Mouse (Mus musculus) adrenal gland, postnatal 4 days (tissue): ENCODE measurements around the gene Daw1. TPM values are rescaled to one million over a fixed set of nuclear protein-coding genes. Genes with fewer than 3 reads are reported as not detected.

Experiments used
- DNase-seq, 2 experiments: peaks; one replicate each; pipeline ENCODE4 v3.0.0; 2021 to 2022; ENCODE audit warnings: low spot score in 2 of 2, mixed read lengths in 2 of 2
- long read RNA-seq, 2 experiments: library from polyadenylated mRNA; stranded (forward); transcript quantifications; one replicate each; pipeline ENCODE4 v2.0.0; 2021
- total RNA-seq, 2 experiments: library from RNA; stranded (reverse); gene quantifications; 2 replicates each; pipeline ENCODE4 v1.2.3; 2021

The Daw1 gene
- under 1 TPM in 1 of 2 experiments, not detected in 1; 0.31 TPM for total RNA-seq
- long read RNA-seq, experiment 1, result 0 reads
- long read RNA-seq, experiment 2, result 0 reads

- DNase-seq, result peak; percentile 18 to 37
These were observed at the start of gene Daw1 for GRCm38 (mm10) chr1:83159603-83160002. TSS of gene Daw1 (plus strand) at chr1:83159752.

DNA sequence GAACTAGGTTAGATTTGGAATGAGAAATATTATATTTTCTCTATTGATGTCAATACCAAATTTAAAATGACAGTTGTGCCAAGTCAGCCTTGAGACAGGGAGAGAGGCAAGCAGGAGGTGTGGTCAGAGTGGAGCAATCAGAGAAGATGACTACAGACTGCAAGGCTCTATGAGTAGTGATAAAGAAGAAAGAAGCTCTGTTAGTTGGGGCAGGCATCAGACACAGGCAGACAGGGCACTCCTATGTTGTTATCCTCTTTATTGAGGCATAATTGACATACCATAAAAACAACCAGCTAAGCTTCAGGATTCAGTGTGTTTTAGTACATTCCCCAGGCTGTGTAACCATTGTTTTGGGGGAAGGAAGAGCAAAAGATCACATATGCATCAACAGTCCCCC lies 48.6 kb upstream of the Daw1 start:
- DNase-seq, result no peak

DNA sequence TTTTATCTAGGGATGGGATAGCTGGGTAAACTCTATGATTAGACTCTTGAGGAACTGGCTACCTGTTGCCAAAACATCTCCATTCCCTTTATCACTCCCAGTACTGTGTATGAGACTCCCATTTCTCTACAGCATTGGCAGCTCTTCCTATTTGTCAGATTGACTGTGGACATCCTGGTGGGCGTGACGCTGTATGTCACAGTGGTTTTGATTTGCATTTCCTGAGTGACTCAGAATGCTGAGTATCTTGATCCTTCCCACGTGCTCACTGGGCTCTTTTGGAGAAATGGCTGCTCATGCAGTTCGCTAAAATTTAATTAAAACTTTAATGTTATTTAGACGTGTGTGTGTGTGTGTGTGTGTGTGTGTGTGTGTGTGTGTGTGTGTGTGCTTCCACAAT lies 47.8 kb upstream of the Daw1 start:
- no peak for DNase-seq

DNA sequence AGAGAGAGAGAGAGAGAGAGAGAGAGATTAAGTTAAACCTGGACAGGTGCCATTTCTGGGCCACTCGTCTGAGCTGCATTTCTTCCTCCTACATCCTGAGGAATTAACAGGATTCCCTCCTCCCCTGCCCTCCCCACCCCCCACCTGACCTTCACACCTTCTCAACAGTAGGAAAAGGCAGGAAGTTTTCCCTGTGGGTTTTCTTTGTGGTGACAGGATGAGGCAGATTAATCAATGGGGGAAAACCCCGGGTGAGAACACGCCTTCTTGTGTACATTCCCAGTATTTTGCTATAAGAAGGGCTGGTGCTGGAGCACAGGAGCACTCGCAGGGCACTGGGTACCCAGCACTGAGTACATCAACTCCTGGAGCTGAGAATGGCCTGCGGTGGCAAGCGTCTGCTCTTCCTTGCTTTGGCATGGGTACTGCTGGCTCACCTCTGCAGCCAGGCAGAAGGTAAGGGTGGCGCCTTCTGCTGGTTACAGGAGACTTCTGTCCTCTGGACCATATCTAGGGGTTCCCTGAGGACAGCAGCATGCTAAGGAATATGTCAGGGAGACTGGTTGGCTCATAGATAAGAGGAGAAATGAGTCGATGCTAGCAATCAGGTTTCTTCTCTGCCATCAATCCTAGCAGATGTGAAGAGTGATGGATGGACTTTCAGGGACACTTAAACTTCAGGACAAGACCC lies 43.0 kb upstream of the Daw1 start, which contains the start of gene Ccl20:
Gene Ccl20 (plus strand): TSS at position 320 of the 691 bp plus-strand sequence.
- no peak for DNase-seq

DNA sequence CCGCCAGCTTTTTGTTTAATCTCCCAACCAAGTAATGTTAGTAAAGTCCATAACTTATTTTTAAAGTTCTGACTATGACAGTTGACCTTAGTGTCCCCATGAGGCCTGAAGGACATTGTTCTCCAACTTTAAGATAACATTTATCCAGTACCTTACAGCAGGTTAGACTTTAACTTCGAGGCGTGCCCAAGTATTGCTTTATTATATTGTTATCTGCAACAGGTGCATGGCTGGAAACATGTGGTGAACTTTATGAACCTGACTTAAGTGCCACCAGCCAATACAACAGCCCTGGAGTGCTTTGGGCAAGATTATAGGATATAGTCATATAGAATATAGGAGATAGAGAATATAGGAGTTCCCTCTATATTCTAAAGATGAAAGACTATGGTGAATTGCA lies 42.3 kb upstream of the Daw1 start:
- DNase-seq, result no peak

DNA sequence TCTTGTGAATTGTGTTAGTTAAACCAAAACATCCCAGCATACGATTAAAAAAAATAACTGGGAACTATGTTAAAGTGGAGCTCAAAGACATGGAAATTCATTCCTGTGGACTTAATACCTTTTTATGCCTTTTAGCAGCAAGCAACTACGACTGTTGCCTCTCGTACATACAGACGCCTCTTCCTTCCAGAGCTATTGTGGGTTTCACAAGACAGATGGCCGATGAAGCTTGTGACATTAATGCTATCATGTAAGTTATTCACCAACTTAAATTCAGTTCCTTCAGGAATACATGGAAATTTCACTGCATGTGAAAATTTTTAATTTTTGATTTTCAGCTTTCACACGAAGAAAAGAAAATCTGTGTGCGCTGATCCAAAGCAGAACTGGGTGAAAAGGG lies 41.9 kb upstream of the Daw1 start:
- DNase-seq, result no peak

DNA sequence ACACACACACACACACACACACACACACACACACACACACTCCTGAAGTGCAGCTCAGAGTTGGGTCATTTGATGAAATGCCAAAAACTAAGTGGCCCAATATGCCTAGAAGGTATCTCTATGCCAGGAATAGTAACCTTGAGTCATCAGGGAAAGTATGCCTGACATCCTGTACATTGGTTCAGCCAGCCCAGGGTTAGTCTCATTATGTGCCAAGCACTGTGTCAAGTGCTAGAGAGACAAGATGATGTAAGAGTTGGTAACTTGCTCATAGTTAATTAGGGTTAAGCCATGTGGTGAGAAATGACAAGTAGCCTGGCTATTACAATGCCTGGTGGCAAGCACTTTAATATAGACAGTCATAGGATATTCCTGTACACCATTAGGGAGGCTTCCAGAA lies 39.6 kb upstream of the Daw1 start:
- no peak for DNase-seq

DNA sequence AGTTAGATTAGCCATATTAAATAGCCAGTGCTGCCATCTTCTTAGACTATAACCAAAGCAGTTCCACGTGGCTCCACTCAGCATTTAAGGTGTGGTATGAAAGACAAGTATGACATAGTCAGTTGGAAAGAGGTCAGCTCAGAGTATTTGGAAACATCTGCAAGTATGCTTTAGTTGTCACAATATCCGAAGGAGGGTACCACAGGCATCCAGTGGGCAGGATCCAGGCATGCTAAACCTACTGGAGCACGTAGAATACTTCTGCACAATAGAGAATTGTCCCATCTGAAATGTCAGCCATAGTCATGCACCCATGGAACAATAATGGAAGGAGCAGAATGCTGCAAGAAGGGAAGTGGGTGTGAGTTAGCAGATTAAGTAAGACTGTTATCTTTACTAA lies 39.2 kb upstream of the Daw1 start:
- no peak for DNase-seq

- DNase-seq, result no peak
These were observed 36.4 kb upstream of the Daw1 start for GRCm38 (mm10) chr1:83123201-83123600.

GRCm38 (mm10) chr1:83135829-83136228 lies 23.7 kb upstream of the Daw1 start:
- no peak for DNase-seq

DNA sequence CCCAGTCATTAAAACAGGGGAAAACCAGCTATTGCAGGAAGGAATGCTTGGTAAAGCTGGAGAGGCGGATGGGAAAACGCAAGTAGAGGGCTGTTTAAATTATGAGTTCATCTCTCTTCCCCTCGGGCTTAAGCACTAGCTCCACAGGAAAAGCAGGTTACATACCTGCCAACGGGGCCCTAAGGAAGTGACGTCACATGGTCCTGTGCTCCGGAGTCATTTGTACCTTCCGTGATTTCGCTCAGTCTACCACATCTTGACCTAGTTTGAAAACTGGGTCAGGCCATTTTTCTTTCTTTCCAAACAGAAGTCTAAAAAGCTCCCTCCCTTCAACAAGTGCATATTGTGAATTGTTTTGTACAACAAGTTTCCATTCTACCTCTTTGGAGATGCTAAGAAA lies 21.7 kb upstream of the Daw1 start:
- no peak for DNase-seq

GRCm38 (mm10) chr1:83138721-83139120 lies 20.8 kb upstream of the Daw1 start:
- DNase-seq, result no peak

DNA sequence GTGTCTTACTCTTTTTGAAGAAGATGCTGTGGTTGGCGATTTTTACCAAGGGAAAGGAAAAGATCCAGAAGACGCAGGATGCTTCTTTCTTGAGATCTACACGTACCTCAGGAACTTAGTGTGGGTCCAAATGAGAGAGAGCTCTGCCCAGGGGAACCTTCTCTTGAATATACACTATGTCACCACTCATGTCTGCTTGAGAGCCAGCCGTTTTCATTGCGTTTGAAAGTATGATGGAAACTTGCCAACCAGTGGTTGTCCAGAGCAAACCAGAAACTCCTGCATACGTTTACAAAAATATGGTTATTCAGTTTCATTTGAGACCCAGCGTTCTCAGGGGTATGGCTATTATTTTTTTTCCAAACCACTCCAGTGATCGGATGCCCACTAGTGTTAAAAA lies 18.0 kb upstream of the Daw1 start:
- DNase-seq, result no peak

GRCm38 (mm10) chr1:83142055-83142454 lies 17.5 kb upstream of the Daw1 start:
- no peak for DNase-seq

DNA sequence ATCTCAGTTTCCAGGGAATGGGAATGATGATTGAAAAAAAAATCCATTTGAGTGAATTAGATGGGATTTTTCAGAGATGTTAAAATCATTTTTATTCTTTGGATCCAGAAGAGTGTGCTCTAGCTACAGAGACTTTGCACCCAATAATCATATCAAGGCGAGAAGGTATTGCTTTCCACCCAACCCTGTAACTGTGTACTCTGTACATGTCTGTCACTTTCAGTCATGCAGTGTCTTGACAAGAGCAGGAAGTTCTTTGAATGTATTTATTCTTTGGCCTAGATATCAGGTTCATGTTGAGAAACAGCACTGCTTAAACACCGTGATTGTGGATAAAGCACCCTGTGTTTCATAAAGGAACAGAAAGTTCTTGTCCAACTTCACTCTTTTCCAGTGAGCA lies 13.0 kb upstream of the Daw1 start:
- DNase-seq, result no peak

- DNase-seq, result no peak
These were observed 9.3 kb upstream of the Daw1 start for GRCm38 (mm10) chr1:83150227-83150626.

DNA sequence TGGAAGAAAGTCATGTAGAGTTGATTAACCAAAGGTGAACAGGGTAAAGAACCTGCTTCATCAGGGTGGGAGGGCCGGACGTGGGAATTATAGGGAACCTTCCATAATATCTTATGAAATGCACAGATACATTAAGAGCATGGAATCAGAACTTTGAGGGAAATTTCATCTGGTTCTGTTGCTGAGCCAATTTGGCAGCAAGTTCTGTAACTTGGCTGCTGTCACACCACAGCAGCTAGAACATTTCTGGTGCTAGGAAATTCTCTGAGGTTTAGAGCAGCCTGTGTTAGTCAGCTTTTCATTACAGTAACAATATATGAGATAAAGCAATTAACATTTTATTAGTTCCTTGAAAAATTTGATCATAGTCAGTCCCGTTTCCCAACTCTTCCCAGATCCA lies 6.6 kb upstream of the Daw1 start:
- no peak for DNase-seq

DNA sequence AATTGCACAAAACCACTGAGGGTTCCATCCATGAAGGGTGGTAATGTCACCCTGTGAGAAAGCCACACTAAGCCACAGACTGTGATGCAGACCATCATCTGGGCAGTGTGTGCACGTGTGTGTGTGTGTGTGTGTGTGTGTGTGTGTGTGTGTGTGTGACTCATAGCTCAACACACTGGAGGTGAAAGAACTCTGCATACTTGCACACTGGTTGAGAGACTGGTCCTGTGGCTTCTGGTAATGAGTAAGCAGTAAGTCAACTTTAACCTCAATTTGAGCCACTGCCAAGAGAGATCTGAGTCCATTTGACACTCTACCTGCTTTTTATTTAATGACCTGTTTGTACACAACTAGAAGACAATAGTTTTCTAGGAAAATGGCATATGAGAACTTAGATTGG lies 2.7 kb upstream of the Daw1 start:
- no peak for DNase-seq

DNA sequence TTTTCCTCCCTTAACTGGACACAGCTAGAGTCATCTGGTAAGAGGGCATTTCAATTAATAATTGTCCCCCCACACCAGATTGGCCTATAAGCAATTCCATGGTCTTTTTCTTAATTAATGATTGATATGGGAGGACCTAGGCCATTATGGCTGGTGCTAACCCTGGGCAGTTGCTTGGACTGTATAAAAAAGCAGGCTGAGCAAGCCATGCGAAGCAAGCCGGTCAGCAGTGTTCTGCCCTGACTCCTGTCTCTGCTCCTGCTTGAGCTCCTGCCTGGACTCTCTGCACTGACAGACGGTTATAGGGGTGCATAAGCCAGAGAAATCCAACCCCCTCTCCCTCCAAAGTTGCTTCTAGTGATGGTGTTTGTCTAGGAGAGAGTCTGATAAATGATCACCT lies 2.1 kb downstream of the Daw1 start:
- no peak for DNase-seq

GRCm38 (mm10) chr1:83164027-83164426 lies 4.5 kb downstream of the Daw1 start:
- DNase-seq, result no peak

DNA sequence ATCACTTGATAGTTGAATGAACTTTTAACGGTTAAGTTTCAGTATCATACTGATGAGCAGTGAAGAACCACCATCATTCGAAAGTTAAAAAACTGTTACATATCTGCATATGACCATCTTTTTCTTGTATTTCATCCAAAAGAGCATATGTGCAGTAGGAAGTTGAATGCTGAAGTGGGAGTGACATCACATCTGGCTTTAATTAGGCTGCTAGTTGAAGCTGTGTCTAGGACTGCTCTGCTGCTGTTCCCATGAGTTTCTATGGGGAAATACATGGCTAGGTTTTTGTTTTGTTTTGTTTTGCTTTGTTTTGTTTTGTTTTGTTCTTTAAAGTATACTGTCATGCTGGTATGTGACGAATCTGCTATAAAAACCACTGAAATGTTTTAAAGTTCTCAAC lies 9.6 kb downstream of the Daw1 start:
- no peak for DNase-seq

GRCm38 (mm10) chr1:83175985-83176384 lies 16.4 kb downstream of the Daw1 start:
- no peak for DNase-seq

GRCm38 (mm10) chr1:83179531-83179930 lies 20.0 kb downstream of the Daw1 start:
- DNase-seq, result no peak

GRCm38 (mm10) chr1:83181418-83181817 lies 21.9 kb downstream of the Daw1 start:
- no peak for DNase-seq
